Mouse (Mus musculus): ENCODE measurements at regions not wholly inside any gene's neighbourhood (a gene's known extent, or its start where the extent isn't known, plus 50 kb on each side); places are given as distances from the start of the nearest gene placed in this dataset.

- Histone ChIP-seq H3K9ac (replicated peaks; ENCODE audit: low read depth, low read length) (no peak overlapping the region), H3K27ac (ENCODE audit: low read depth, low read length) (no peak overlapping the region)
- ATAC-seq (ENCODE audit: low read depth) = no peak
Measured at GRCm38 (mm10) chr6:73868683-73869082, 399.2 kb upstream of the 4931417E11Rik start.

More at GRCm38 (mm10) chr6:73868683-73869082, 399.2 kb upstream of the 4931417E11Rik start:
- H3K4me2 ChIP-seq (ENCODE audit: low read depth, low read length) = no peak overlapping the region
- H3K4me1 ChIP-seq (ENCODE audit: control insufficient read depth, insufficient read depth, low read length) = no peaks in the 10 kb centered on the region
- H3K9me3 ChIP-seq (ENCODE audit: control insufficient read depth, low read length) = no peaks in the 10 kb centered on the region
- no peaks in the 10 kb centered on the region for H3K36me3 ChIP-seq (ENCODE audit: control insufficient read depth, insufficient read depth, low read length)
- H3K4me3 ChIP-seq (ENCODE audit: low read depth, low read length) = no peak overlapping the region
- no peaks in the 10 kb centered on the region for H3K27me3 ChIP-seq (ENCODE audit: control insufficient read depth, insufficient read depth, low read length)

Data from neural tube, embryonic 14.5 days (tissue).